In genomic region chr8:85461377-85461776, GRCm38 (mm10) we compare ENCODE assay signal across 8 mouse cellular contexts. TPM values are rescaled to one million over a fixed set of nuclear protein-coding genes. Genes with fewer than 3 reads are reported as not detected.
DNase-seq lines count a peak whose midpoint lies in the region; ATAC-seq and TF ChIP-seq lines count a peak whose summit lies in the region.

No protein-coding gene starts in this region.

- H3K9me3 ChIP-seq in midbrain, postnatal 0 days (ENCODE audit: low read length) = no peaks in the 10 kb centered on the region
- H3K9me3 ChIP-seq in midbrain, embryonic 13.5 days = no peaks in the 10 kb centered on the region

- TF ChIP-seq POLR2A in embryonic fibroblast, embryonic 13.5 days (IDR thresholded peaks at IDR 0.05; ENCODE audit: low read depth, low read length) = no peak

- no peak overlapping the region for H3K27ac ChIP-seq in midbrain, postnatal 0 days (ENCODE audit: low read depth, low read length)
- no peak overlapping the region for H3K27ac ChIP-seq in midbrain, embryonic 13.5 days
- H3K27ac ChIP-seq in embryonic fibroblast, embryonic 13.5 days (ENCODE audit: insufficient read depth, low read length) = no peak overlapping the region

- H3K9ac ChIP-seq in midbrain, postnatal 0 days (replicated peaks; ENCODE audit: low read length, poor library complexity, severe bottlenecking) = no peak overlapping the region
- no peak overlapping the region for H3K9ac ChIP-seq in midbrain, embryonic 13.5 days (replicated peaks)

- TF ChIP-seq CTCF in midbrain, postnatal 0 days (IDR thresholded peaks at IDR 0.05) = peak; percentile 46
- TF ChIP-seq CTCF in embryonic fibroblast, embryonic 13.5 days (IDR thresholded peaks at IDR 0.05; ENCODE audit: borderline replicate concordance, insufficient read depth, low read length) = peak; percentile 42; the same call in 1 of the 2 replicates

- H3K4me2 ChIP-seq in midbrain, postnatal 0 days (ENCODE audit: low read depth, low read length, poor library complexity, severe bottlenecking) = no peak overlapping the region
- H3K4me2 ChIP-seq in midbrain, embryonic 13.5 days (replicated peaks) = no peak overlapping the region

- no peaks in the 10 kb centered on the region for H3K27me3 ChIP-seq in midbrain, postnatal 0 days (ENCODE audit: insufficient read depth, low read length)
- no peaks in the 10 kb centered on the region for H3K27me3 ChIP-seq in midbrain, embryonic 13.5 days

- no peaks in the 10 kb centered on the region for H3K4me1 ChIP-seq in midbrain, postnatal 0 days (ENCODE audit: insufficient read depth, low read length)
- H3K4me1 ChIP-seq in midbrain, embryonic 13.5 days (replicated peaks) = no peaks in the 10 kb centered on the region
- H3K4me1 ChIP-seq in embryonic fibroblast, embryonic 13.5 days (ENCODE audit: control insufficient read depth, insufficient read depth, low read length) = no peaks in the 10 kb centered on the region

- peak; percentile 33 for DNase-seq in embryo, embryonic 10 days (ENCODE audit: low spot score)
- no peak for DNase-seq in embryo, embryonic 9.5 days (ENCODE audit: extremely low spot score)
- DNase-seq in midbrain, postnatal 0 days (ENCODE audit: low spot score) = no peak
- DNase-seq in thymus, postnatal 14 days = peak; percentile 48
- no peak for DNase-seq in cerebellum, adult 8-10 months
- no peak for DNase-seq in urinary bladder, adult 18-20 months (ENCODE audit: low spot score in 2 of 2)

- ATAC-seq in midbrain, postnatal 0 days (ENCODE audit: low FRiP score) = no peak
- no peak for ATAC-seq in midbrain, embryonic 13.5 days

- no peak overlapping the region for H3K4me3 ChIP-seq in midbrain, postnatal 0 days (ENCODE audit: low read depth, low read length)
- H3K4me3 ChIP-seq in midbrain, embryonic 13.5 days (replicated peaks) = no peak overlapping the region
- H3K4me3 ChIP-seq in embryonic fibroblast, embryonic 13.5 days (ENCODE audit: insufficient read depth, low read length) = no peak overlapping the region

- WGBS in midbrain, postnatal 0 days = 69% methylated on average over 3 of the region's 3 CpGs
- 81% methylated on average over 3 of the region's 3 CpGs for WGBS in midbrain, embryonic 13.5 days

- H3K36me3 ChIP-seq in midbrain, postnatal 0 days (ENCODE audit: insufficient read depth, low read length) = no peaks in the 10 kb centered on the region
- H3K36me3 ChIP-seq in midbrain, embryonic 13.5 days = no peaks in the 10 kb centered on the region

RNA-seq across cellular contexts. Expression of gene 4921524J17Rik, which starts 28.7 kb away (rescaled TPM):
- total RNA-seq in midbrain, postnatal 0 days (2014; rRNA removed) = 13.4 and 17.9 TPM in 2 replicates
- 40.7 and 48.0 TPM in 2 replicates for polyA plus RNA-seq in midbrain, postnatal 0 days (2015; fragmentation: Nextera tagmentation; extraction: Ambion mirVana)
- polyA plus RNA-seq in midbrain, embryonic 13.5 days (2015; fragmentation: Nextera tagmentation; extraction: Ambion mirVana) = 39.4 and 46.3 TPM in 2 replicates
- 54.5 and 62.5 TPM in 2 replicates for polyA plus RNA-seq in embryonic fibroblast, embryonic 13.5 days (2011; ENCODE audit: insufficient read length, low read depth, missing spikeins)

RNA-seq across cellular contexts. Expression of gene Gpt2, which starts 31.0 kb away (rescaled TPM):
- 64.6 and 69.4 TPM in 2 replicates for total RNA-seq in midbrain, postnatal 0 days (2014; rRNA removed)
- 29.2 and 30.0 TPM in 2 replicates for polyA plus RNA-seq in midbrain, postnatal 0 days (2015; fragmentation: Nextera tagmentation; extraction: Ambion mirVana)
- 26.3 and 27.9 TPM in 2 replicates for polyA plus RNA-seq in midbrain, embryonic 13.5 days (2015; fragmentation: Nextera tagmentation; extraction: Ambion mirVana)
- 36.9 and 49.3 TPM in 2 replicates for polyA plus RNA-seq in embryonic fibroblast, embryonic 13.5 days (2011; ENCODE audit: insufficient read length, low read depth, missing spikeins)

Comparison
In these comparisons a context has a peak if more than half of its experiments do, and no peak if none do; other contexts are left out.
1. DNase-seq: peak in embryo, embryonic 10 days (single experiment) and thymus, postnatal 14 days (single experiment); none in embryo, embryonic 9.5 days (single experiment), midbrain, postnatal 0 days (single experiment), cerebellum, adult 8-10 months (single experiment) and urinary bladder, adult 18-20 months (0 of 2).